Mouse (Mus musculus): ENCODE measurements around the gene Lmntd1. TPM values are rescaled to one million over a fixed set of nuclear protein-coding genes. Genes with fewer than 3 reads are reported as not detected.

Gene Lmntd1
- polyA plus RNA-seq, 1 experiment = not detected

- TF ChIP-seq POLR2A (IDR thresholded peaks at IDR 0.05; ENCODE audit: insufficient read depth, low read depth, low read length) (no peak), CTCF (IDR thresholded peaks at IDR 0.05; ENCODE audit: insufficient read depth, low read depth, low read length) (no peak)
- Histone ChIP-seq H3K4me3 (ENCODE audit: insufficient read depth, low read depth, low read length) (no peak overlapping the region), H3K4me1 (ENCODE audit: control insufficient read depth, insufficient read depth, low read length) (no peaks in the 10 kb centered on the region), H3K27ac (ENCODE audit: insufficient read depth, low read depth, low read length) (no peak overlapping the region)
- 94% methylated on average over 4 of the region's 4 CpGs for WGBS
Measured at GRCm38 (mm10) chr6:145464027-145464426, 150.1 kb downstream of the Lmntd1 start.

- Histone ChIP-seq H3K4me1 (ENCODE audit: control insufficient read depth, insufficient read depth, low read length) (no peaks in the 10 kb centered on the region), H3K27ac (ENCODE audit: insufficient read depth, low read depth, low read length) (no peak overlapping the region), H3K4me3 (ENCODE audit: insufficient read depth, low read depth, low read length) (no peak overlapping the region)
- WGBS = 93% methylated on average over 12 of the region's 12 CpGs
- TF ChIP-seq CTCF (IDR thresholded peaks at IDR 0.05; ENCODE audit: insufficient read depth, low read depth, low read length) = no peak
- no peak for TF ChIP-seq POLR2A (IDR thresholded peaks at IDR 0.05; ENCODE audit: insufficient read depth, low read depth, low read length)
Measured at GRCm38 (mm10) chr6:145462677-145463245, 151.4 kb downstream of the Lmntd1 start.

GRCm38 (mm10) chr6:145457066-145457465 lies 157.1 kb downstream of the Lmntd1 start:
- H3K27ac ChIP-seq (ENCODE audit: insufficient read depth, low read depth, low read length) = no peak overlapping the region
- 84% methylated on average over 15 of the region's 15 CpGs for WGBS
- no peak for TF ChIP-seq CTCF (IDR thresholded peaks at IDR 0.05; ENCODE audit: insufficient read depth, low read depth, low read length)
- no peak for TF ChIP-seq POLR2A (IDR thresholded peaks at IDR 0.05; ENCODE audit: insufficient read depth, low read depth, low read length)
- no peaks in the 10 kb centered on the region for H3K4me1 ChIP-seq (ENCODE audit: control insufficient read depth, insufficient read depth, low read length)
- H3K4me3 ChIP-seq (ENCODE audit: insufficient read depth, low read depth, low read length) = no peak overlapping the region

- Histone ChIP-seq H3K4me1 (ENCODE audit: control insufficient read depth, insufficient read depth, low read length) (peaks cover 13% of the 10 kb centered on the region), H3K27ac (ENCODE audit: insufficient read depth, low read depth, low read length) (peak overlapping the region; percentile 64; the same call in 1 of the 2 replicates), H3K4me3 (ENCODE audit: insufficient read depth, low read depth, low read length) (peak overlapping the region; percentile 22; the same call in 1 of the 2 replicates)
- TF ChIP-seq CTCF (IDR thresholded peaks at IDR 0.05; ENCODE audit: insufficient read depth, low read depth, low read length) = no peak
- TF ChIP-seq POLR2A (IDR thresholded peaks at IDR 0.05; ENCODE audit: insufficient read depth, low read depth, low read length) = no peak
- 34% methylated on average over 15 of the region's 15 CpGs for WGBS
Measured at GRCm38 (mm10) chr6:145450628-145451403, 163.3 kb downstream of the Lmntd1 start.

- no peak overlapping the region for H3K4me3 ChIP-seq (ENCODE audit: insufficient read depth, low read depth, low read length)
- H3K4me1 ChIP-seq (ENCODE audit: control insufficient read depth, insufficient read depth, low read length) = peaks cover 14% of the 10 kb centered on the region
- WGBS = 39% methylated on average over 2 of the region's 2 CpGs
- H3K27ac ChIP-seq (ENCODE audit: insufficient read depth, low read depth, low read length) = peak overlapping the region; percentile 40; the same call in 1 of the 2 replicates
- TF ChIP-seq POLR2A (IDR thresholded peaks at IDR 0.05; ENCODE audit: insufficient read depth, low read depth, low read length) = no peak
- no peak for TF ChIP-seq CTCF (IDR thresholded peaks at IDR 0.05; ENCODE audit: insufficient read depth, low read depth, low read length)
Measured at GRCm38 (mm10) chr6:145448361-145448760, 165.8 kb downstream of the Lmntd1 start.

GRCm38 (mm10) chr6:145445811-145446500 lies 168.2 kb downstream of the Lmntd1 start:
- TF ChIP-seq POLR2A (IDR thresholded peaks at IDR 0.05; ENCODE audit: insufficient read depth, low read depth, low read length) = no peak
- TF ChIP-seq CTCF (IDR thresholded peaks at IDR 0.05; ENCODE audit: insufficient read depth, low read depth, low read length) = no peak
- WGBS = 52% methylated on average over 8 of the region's 8 CpGs
- no peak overlapping the region for H3K4me3 ChIP-seq (ENCODE audit: insufficient read depth, low read depth, low read length)
- no peak overlapping the region for H3K27ac ChIP-seq (ENCODE audit: insufficient read depth, low read depth, low read length)
- peaks cover 12% of the 10 kb centered on the region for H3K4me1 ChIP-seq (ENCODE audit: control insufficient read depth, insufficient read depth, low read length)

- Histone ChIP-seq H3K27ac (ENCODE audit: insufficient read depth, low read depth, low read length) (no peak overlapping the region), H3K4me1 (ENCODE audit: control insufficient read depth, insufficient read depth, low read length) (peaks cover 7% of the 10 kb centered on the region), H3K4me3 (ENCODE audit: insufficient read depth, low read depth, low read length) (no peak overlapping the region)
- WGBS = 63% methylated on average over 4 of the region's 4 CpGs
- no peak for TF ChIP-seq CTCF (IDR thresholded peaks at IDR 0.05; ENCODE audit: insufficient read depth, low read depth, low read length)
- TF ChIP-seq POLR2A (IDR thresholded peaks at IDR 0.05; ENCODE audit: insufficient read depth, low read depth, low read length) = no peak
Measured at GRCm38 (mm10) chr6:145445380-145445779, 168.7 kb downstream of the Lmntd1 start.

- H3K27ac ChIP-seq (ENCODE audit: insufficient read depth, low read depth, low read length) = no peak overlapping the region
- TF ChIP-seq POLR2A (IDR thresholded peaks at IDR 0.05; ENCODE audit: insufficient read depth, low read depth, low read length) (no peak), CTCF (IDR thresholded peaks at IDR 0.05; ENCODE audit: insufficient read depth, low read depth, low read length) (0 out of 2 replicates have a peak, but pooled peaks have one; percentile 24)
- H3K4me3 ChIP-seq (ENCODE audit: insufficient read depth, low read depth, low read length) = no peak overlapping the region
- 53% methylated on average over 13 of the region's 13 CpGs for WGBS
- H3K4me1 ChIP-seq (ENCODE audit: control insufficient read depth, insufficient read depth, low read length) = peaks cover 3% of the 10 kb centered on the region; the same call in 1 of the 2 replicates
Measured at GRCm38 (mm10) chr6:145442786-145443185, 171.3 kb downstream of the Lmntd1 start.

All from olfactory bulb, adult 2 months (tissue).